Mouse (Mus musculus): Measurements from ENCODE around the gene Rasl12. TPM values are rescaled to one million over a fixed set of nuclear protein-coding genes. Genes with fewer than 3 reads are reported as not detected.

The Rasl12 gene
- polyA plus RNA-seq, 1 experiment from 2014 or later: 5.0 TPM

DNA sequence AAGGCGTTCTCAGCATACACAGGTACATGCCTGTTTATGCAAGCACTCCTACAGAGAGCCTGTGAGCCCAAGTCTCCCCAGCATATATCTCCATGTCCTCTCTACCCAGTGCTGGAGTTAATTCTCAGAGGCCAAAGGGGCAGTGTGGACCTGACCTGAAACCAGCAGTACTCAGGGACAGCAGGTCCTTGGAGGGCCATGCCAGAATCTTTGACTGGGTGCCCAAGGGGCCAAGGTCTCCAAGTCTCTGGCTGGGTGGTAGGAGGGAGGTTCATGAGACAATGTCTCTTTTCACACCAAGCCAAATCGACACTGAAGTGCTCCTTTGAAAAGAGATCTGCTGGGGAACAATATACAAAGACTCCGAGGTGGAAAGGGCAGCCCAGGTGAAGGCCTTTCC lies 9.6 kb downstream of the Rasl12 start:
- Histone ChIP-seq H3K27me3 (replicated peaks; ENCODE audit: control insufficient read depth, insufficient read depth, low read length) (no peaks in the 10 kb centered on the region), H3K9ac (ENCODE audit: low read depth, low read length) (no peak overlapping the region), H3K4me1 (ENCODE audit: control insufficient read depth, insufficient read depth, low read length) (peaks cover 6% of the 10 kb centered on the region), H3K4me3 (ENCODE audit: low read length) (no peak overlapping the region), H3K27ac (ENCODE audit: low read length) (no peak overlapping the region), H3K4me2 (ENCODE audit: low read depth, low read length) (no peak overlapping the region), H3K9me3 (ENCODE audit: control insufficient read depth, low read length) (no peaks in the 10 kb centered on the region), H3K36me3 (ENCODE audit: control insufficient read depth, insufficient read depth, low read length) (no peaks in the 10 kb centered on the region)
- ATAC-seq: no peak
- 64% methylated on average over 3 of the region's 3 CpGs for WGBS

- H3K27me3 ChIP-seq (replicated peaks; ENCODE audit: control insufficient read depth, insufficient read depth, low read length): peaks cover 5% of the 10 kb centered on the region; the same call in 1 of the 2 replicates
- H3K4me1 ChIP-seq (ENCODE audit: control insufficient read depth, insufficient read depth, low read length): peaks cover 6% of the 10 kb centered on the region
- H3K4me2 ChIP-seq (ENCODE audit: low read depth, low read length): no peak overlapping the region
- H3K4me3 ChIP-seq (ENCODE audit: low read length): no peak overlapping the region
- 39% methylated on average over 5 of the region's 5 CpGs for WGBS
- H3K9ac ChIP-seq (ENCODE audit: low read depth, low read length): peak overlapping the region; percentile 15; the same call in 1 of the 2 replicates
- H3K27ac ChIP-seq (ENCODE audit: low read length): peak overlapping the region; percentile 49
- no peaks in the 10 kb centered on the region for H3K36me3 ChIP-seq (ENCODE audit: control insufficient read depth, insufficient read depth, low read length)
- no peaks in the 10 kb centered on the region for H3K9me3 ChIP-seq (ENCODE audit: control insufficient read depth, low read length)
- peak; percentile 93 for ATAC-seq
Observed at GRCm38 (mm10) chr9:65408871-65409295, 10.6 kb downstream of the Rasl12 start.

GRCm38 (mm10) chr9:65410378-65410777 lies 12.1 kb downstream of the Rasl12 start:
- peaks cover 5% of the 10 kb centered on the region; the same call in 1 of the 2 replicates for H3K27me3 ChIP-seq (replicated peaks; ENCODE audit: control insufficient read depth, insufficient read depth, low read length)
- no peak overlapping the region for H3K4me2 ChIP-seq (ENCODE audit: low read depth, low read length)
- H3K4me3 ChIP-seq (ENCODE audit: low read length): no peak overlapping the region
- H3K9ac ChIP-seq (ENCODE audit: low read depth, low read length): no peak overlapping the region
- no peak for ATAC-seq
- peaks cover 6% of the 10 kb centered on the region for H3K4me1 ChIP-seq (ENCODE audit: control insufficient read depth, insufficient read depth, low read length)
- H3K9me3 ChIP-seq (ENCODE audit: control insufficient read depth, low read length): no peaks in the 10 kb centered on the region
- WGBS: 91% methylated on average over 8 of the region's 8 CpGs
- H3K27ac ChIP-seq (ENCODE audit: low read length): no peak overlapping the region
- H3K36me3 ChIP-seq (ENCODE audit: control insufficient read depth, insufficient read depth, low read length): no peaks in the 10 kb centered on the region

GRCm38 (mm10) chr9:65411326-65411725 lies 13.0 kb downstream of the Rasl12 start:
- Histone ChIP-seq H3K36me3 (ENCODE audit: control insufficient read depth, insufficient read depth, low read length) (no peaks in the 10 kb centered on the region), H3K4me1 (ENCODE audit: control insufficient read depth, insufficient read depth, low read length) (peaks cover 6% of the 10 kb centered on the region), H3K27ac (ENCODE audit: low read length) (no peak overlapping the region), H3K9ac (ENCODE audit: low read depth, low read length) (no peak overlapping the region), H3K9me3 (ENCODE audit: control insufficient read depth, low read length) (no peaks in the 10 kb centered on the region), H3K4me3 (ENCODE audit: low read length) (no peak overlapping the region), H3K4me2 (ENCODE audit: low read depth, low read length) (no peak overlapping the region), H3K27me3 (replicated peaks; ENCODE audit: control insufficient read depth, insufficient read depth, low read length) (peaks cover 5% of the 10 kb centered on the region; the same call in 1 of the 2 replicates)
- WGBS: 63% methylated on average over 3 of the region's 3 CpGs
- ATAC-seq: no peak

GRCm38 (mm10) chr9:65417738-65418137 lies 19.4 kb downstream of the Rasl12 start:
- ATAC-seq: no peak
- H3K9ac ChIP-seq (ENCODE audit: low read depth, low read length): no peak overlapping the region

DNA sequence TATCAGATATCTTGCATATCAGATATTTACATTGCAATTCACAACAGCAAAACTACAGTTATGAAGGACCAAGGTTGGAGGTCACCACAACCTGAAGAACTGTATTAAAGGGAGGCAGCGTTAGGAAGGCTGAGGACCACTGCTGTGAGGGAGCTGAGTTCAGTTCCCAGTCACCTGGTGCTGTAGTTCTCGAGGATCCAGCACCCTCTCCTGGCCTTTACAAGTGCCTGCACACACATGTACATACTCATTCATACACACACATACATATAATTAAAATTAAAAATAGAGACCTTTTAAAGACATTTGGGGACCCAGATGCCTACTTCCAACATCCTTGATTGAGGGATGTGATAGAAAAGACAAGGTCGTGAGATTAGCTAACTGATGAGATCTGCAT lies 21.3 kb downstream of the Rasl12 start:
- Histone ChIP-seq H3K4me1 (ENCODE audit: control insufficient read depth, insufficient read depth, low read length) (peaks cover 4% of the 10 kb centered on the region; the same call in 1 of the 2 replicates), H3K27me3 (replicated peaks; ENCODE audit: control insufficient read depth, insufficient read depth, low read length) (no peaks in the 10 kb centered on the region), H3K4me2 (ENCODE audit: low read depth, low read length) (no peak overlapping the region), H3K9me3 (ENCODE audit: control insufficient read depth, low read length) (no peaks in the 10 kb centered on the region), H3K36me3 (ENCODE audit: control insufficient read depth, insufficient read depth, low read length) (no peaks in the 10 kb centered on the region), H3K27ac (ENCODE audit: low read length) (no peak overlapping the region), H3K4me3 (ENCODE audit: low read length) (no peak overlapping the region), H3K9ac (ENCODE audit: low read depth, low read length) (no peak overlapping the region)
- ATAC-seq: no peak
- WGBS: 73% methylated on average over 3 of the region's 3 CpGs

More at GRCm38 (mm10) chr9:65417738-65418137, 19.4 kb downstream of the Rasl12 start:
- no peaks in the 10 kb centered on the region for H3K4me1 ChIP-seq (ENCODE audit: control insufficient read depth, insufficient read depth, low read length)
- H3K4me2 ChIP-seq (ENCODE audit: low read depth, low read length): no peak overlapping the region
- H3K4me3 ChIP-seq (ENCODE audit: low read length): no peak overlapping the region
- no peaks in the 10 kb centered on the region for H3K9me3 ChIP-seq (ENCODE audit: control insufficient read depth, low read length)
- no peaks in the 10 kb centered on the region for H3K36me3 ChIP-seq (ENCODE audit: control insufficient read depth, insufficient read depth, low read length)
- peaks cover 5% of the 10 kb centered on the region; the same call in 1 of the 2 replicates for H3K27me3 ChIP-seq (replicated peaks; ENCODE audit: control insufficient read depth, insufficient read depth, low read length)
- no peak overlapping the region for H3K27ac ChIP-seq (ENCODE audit: low read length)
- WGBS: 37% methylated on average over 3 of the region's 3 CpGs

DNA sequence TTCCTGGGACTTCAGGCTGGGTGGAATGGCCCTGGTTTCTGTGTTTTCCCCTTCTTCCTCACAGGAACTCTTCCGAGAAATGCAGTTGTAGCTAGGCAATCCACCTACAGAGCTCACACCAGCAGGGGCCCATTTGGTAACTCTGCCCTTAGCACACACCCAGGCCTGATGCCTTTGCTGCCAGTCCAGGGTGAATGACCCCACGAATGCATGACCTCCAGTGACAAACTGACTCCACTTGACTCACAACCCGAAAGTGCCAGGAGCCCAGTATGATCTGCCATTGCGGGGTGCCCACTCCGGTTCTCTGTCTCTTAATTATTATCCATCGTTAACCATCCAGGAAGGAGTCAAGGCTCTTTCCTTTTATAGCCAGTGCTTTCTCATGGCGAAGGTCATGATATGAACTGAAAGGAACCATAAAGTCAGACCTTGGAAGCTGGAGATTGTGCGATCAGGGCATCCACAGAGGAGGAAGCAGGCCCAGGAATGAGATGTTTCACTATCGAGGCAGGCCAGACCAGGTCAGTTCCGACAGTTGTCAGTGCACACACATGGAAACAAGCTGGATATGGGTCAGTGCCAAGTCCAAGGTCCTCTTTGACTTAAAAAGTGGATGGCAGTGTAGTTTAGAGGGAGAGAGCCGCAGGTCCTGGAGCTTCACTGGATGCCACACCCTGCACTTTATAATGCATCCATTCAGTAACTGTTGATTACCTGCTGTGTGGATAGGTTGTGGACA lies 24.6 kb downstream of the Rasl12 start, which contains the start of gene Slc51b:
Gene Slc51b, minus strand, starts transcription at position 196 of the 742 bp plus-strand sequence.
- ATAC-seq: peak; percentile 82
- Histone ChIP-seq H3K4me3 (ENCODE audit: low read length) (peak within 1 kb of the TSS; percentile 39), H3K9me3 (ENCODE audit: control insufficient read depth, low read length) (no peaks in the 10 kb centered on the region), H3K36me3 (ENCODE audit: control insufficient read depth, insufficient read depth, low read length) (no peaks in the 10 kb centered on the region), H3K4me1 (ENCODE audit: control insufficient read depth, insufficient read depth, low read length) (peaks cover 4% of the 10 kb centered on the region; the same call in 1 of the 2 replicates), H3K4me2 (ENCODE audit: low read depth, low read length) (peak within 1 kb of the TSS; percentile 38), H3K9ac (ENCODE audit: low read depth, low read length) (peak within 1 kb of the TSS; percentile 60; the same call in 1 of the 2 replicates), H3K27me3 (replicated peaks; ENCODE audit: control insufficient read depth, insufficient read depth, low read length) (no peaks in the 10 kb centered on the region), H3K27ac (ENCODE audit: low read length) (peak within 1 kb of the TSS; percentile 94)
- WGBS: 59% methylated on average over 11 of the region's 11 CpGs

GRCm38 (mm10) chr9:65424393-65424792 lies 26.1 kb downstream of the Rasl12 start:
- H3K9me3 ChIP-seq (ENCODE audit: control insufficient read depth, low read length): no peaks in the 10 kb centered on the region
- no peak overlapping the region for H3K9ac ChIP-seq (ENCODE audit: low read depth, low read length)
- 0 out of 2 replicates have a peak, but pooled peaks have one; percentile 5 for ATAC-seq
- no peak overlapping the region for H3K4me3 ChIP-seq (ENCODE audit: low read length)
- H3K36me3 ChIP-seq (ENCODE audit: control insufficient read depth, insufficient read depth, low read length): no peaks in the 10 kb centered on the region
- peaks cover 4% of the 10 kb centered on the region; the same call in 1 of the 2 replicates for H3K4me1 ChIP-seq (ENCODE audit: control insufficient read depth, insufficient read depth, low read length)
- H3K27ac ChIP-seq (ENCODE audit: low read length): peak overlapping the region; percentile 29; the same call in 1 of the 2 replicates
- H3K4me2 ChIP-seq (ENCODE audit: low read depth, low read length): no peak overlapping the region
- H3K27me3 ChIP-seq (replicated peaks; ENCODE audit: control insufficient read depth, insufficient read depth, low read length): no peaks in the 10 kb centered on the region
- 19% methylated on average over 3 of the region's 3 CpGs for WGBS

DNA sequence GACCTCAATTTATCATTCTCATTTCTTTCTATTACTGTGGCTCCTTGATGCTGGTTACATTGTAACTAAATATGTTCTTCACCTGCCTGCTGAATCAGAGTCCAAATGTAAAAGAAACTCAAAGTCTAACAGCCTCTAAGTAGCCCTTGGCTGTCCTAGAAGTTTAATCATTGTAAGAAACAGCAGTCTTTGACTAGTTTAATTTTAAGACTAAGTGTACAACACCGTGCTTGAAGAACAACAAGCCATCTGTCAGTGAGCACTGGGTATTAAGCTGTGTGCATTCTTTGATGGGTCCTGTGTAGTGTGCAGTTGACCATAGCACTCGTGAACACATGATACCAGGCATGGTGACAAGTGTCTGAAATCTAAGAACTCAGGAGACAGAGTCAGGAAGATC lies 29.2 kb downstream of the Rasl12 start:
- no peaks in the 10 kb centered on the region for H3K9me3 ChIP-seq (ENCODE audit: control insufficient read depth, low read length)
- H3K9ac ChIP-seq (ENCODE audit: low read depth, low read length): no peak overlapping the region
- no peak overlapping the region for H3K4me3 ChIP-seq (ENCODE audit: low read length)
- peak overlapping the region; percentile 83 for H3K27ac ChIP-seq (ENCODE audit: low read length)
- no peaks in the 10 kb centered on the region for H3K27me3 ChIP-seq (replicated peaks; ENCODE audit: control insufficient read depth, insufficient read depth, low read length)
- ATAC-seq: peak; percentile 63
- H3K4me2 ChIP-seq (ENCODE audit: low read depth, low read length): no peak overlapping the region
- H3K36me3 ChIP-seq (ENCODE audit: control insufficient read depth, insufficient read depth, low read length): no peaks in the 10 kb centered on the region
- WGBS: 56% methylated on average over 2 of the region's 2 CpGs
- H3K4me1 ChIP-seq (ENCODE audit: control insufficient read depth, insufficient read depth, low read length): peaks cover 4% of the 10 kb centered on the region; the same call in 1 of the 2 replicates
